In genomic region chr13:43847186-43847585, GRCm38 (mm10) we compare ENCODE assay signal across 25 mouse cellular contexts.
A peak's percentile ranks its signal among the peaks of the same experiment; 100 is the strongest.
DNase-seq lines count a peak whose midpoint lies in the region; ATAC-seq and TF ChIP-seq lines count a peak whose summit lies in the region.
"Had no signal": no experiment of that assay in that cellular context is flagged by ENCODE, and none has a peak within 500 bp of the region (broad histone marks: within the 10 kb centered on the region; RNA-seq: fewer than 3 reads in every experiment).

No protein-coding gene starts in this region.

- TF ChIP-seq POLR2A in CH12.LX (IDR thresholded peaks at IDR 0.05; ENCODE audit: low read depth, low read length): 0 out of 2 replicates have a peak, but pooled peaks have one; percentile 19

- no peak overlapping the region for H3K4me3 ChIP-seq in hindbrain, postnatal 0 days (ENCODE audit: low read length)
- no peak overlapping the region for H3K4me3 ChIP-seq in hindbrain, embryonic 16.5 days (ENCODE audit: low read length)
- no peak overlapping the region for H3K4me3 ChIP-seq in CH12.LX (replicated peaks in 1 of 3; ENCODE audit: low read depth in 2 of 3, low read length in 2 of 3, poor library complexity in 1 of 3)
- H3K4me3 ChIP-seq: embryonic facial prominence, embryonic 13.5 days; embryonic facial prominence, embryonic 15.5 days; erythroblast, embryonic 14.5 days; forebrain, embryonic 10.5 days; forebrain, embryonic 12.5 days had no signal

- in situ Hi-C loops in CH12.LX (cut with MboI; ENCODE audit: low pct_ligation_motif_present, low pct_unique_long_range_greater_than_20kb, low sequenced_read_pairs): no loop called here

- peak; percentile 13 for DNase-seq in gastrocnemius, adult 18-20 months (ENCODE audit: low spot score)
- no peak for DNase-seq in gastrocnemius, postnatal 36 days
- peak; percentile 21 to 30 for DNase-seq in heart, adult 18-20 months
- DNase-seq in heart, postnatal 4 days: no peak
- peak; percentile 21 for DNase-seq in hindbrain, postnatal 0 days (ENCODE audit: low spot score)
- peak; percentile 11 for DNase-seq in CH12.LX (ENCODE audit: extremely low read depth)
- DNase-seq: adrenal gland, adult 2 months; adrenal gland, postnatal 10 days; adrenal gland, postnatal 25 days; B cell, adult 2 months; cerebellum, adult 11 months; cerebellum, adult 18-20 months; cerebellum, adult 8-10 months; cerebellum, adult 9-11 months; cerebellum, postnatal 14 days; cerebellum, postnatal 36 days; embryo, embryonic 11 days had no signal

- no peak overlapping the region for H3K27ac ChIP-seq in hindbrain, postnatal 0 days
- no peak overlapping the region for H3K27ac ChIP-seq in hindbrain, embryonic 16.5 days (ENCODE audit: low read depth, low read length)
- H3K27ac ChIP-seq in CH12.LX (ENCODE audit: insufficient read depth, low read depth): no peak overlapping the region
- H3K27ac ChIP-seq: embryonic facial prominence, embryonic 13.5 days; embryonic facial prominence, embryonic 15.5 days; forebrain, embryonic 10.5 days; forebrain, embryonic 12.5 days had no signal

- intact Hi-C loops in gastrocnemius, postnatal 36 days (cut with DNase I): no loop called here

- H3K27me3 ChIP-seq in hindbrain, postnatal 0 days (ENCODE audit: insufficient read depth, low read length): no peaks in the 10 kb centered on the region
- H3K27me3 ChIP-seq in hindbrain, embryonic 16.5 days (replicated peaks; ENCODE audit: control insufficient read depth, insufficient read depth, low read length): no peaks in the 10 kb centered on the region
- H3K27me3 ChIP-seq in CH12.LX (replicated peaks): no peaks in the 10 kb centered on the region
- H3K27me3 ChIP-seq: embryonic facial prominence, embryonic 13.5 days; embryonic facial prominence, embryonic 15.5 days; forebrain, embryonic 12.5 days had no signal

- ATAC-seq in hindbrain, postnatal 0 days: no peak
- no peak for ATAC-seq in hindbrain, embryonic 16.5 days
- ATAC-seq: CD4-positive, CD25-positive, alpha-beta regulatory T cell, adult 4 months; forebrain, embryonic 14.5 days had no signal

- no peak for TF ChIP-seq CTCF in hindbrain, postnatal 0 days (IDR thresholded peaks at IDR 0.05; ENCODE audit: low read depth)
- no peak for TF ChIP-seq CTCF in CH12.LX (conservative IDR thresholded peaks at IDR 0.05 in 1 of 2, IDR thresholded peaks at IDR 0.05 in 1 of 2; ENCODE audit: low read depth in 2 of 2, low read length in 2 of 2)

- dilution Hi-C loops in CH12.LX (cut with MboI; ENCODE audit: extremely low pct_ligation_motif_present, extremely low pct_unique_long_range_greater_than_20kb, low sequenced_read_pairs): no loop called here

- no peak overlapping the region for H3K9ac ChIP-seq in hindbrain, postnatal 0 days (replicated peaks; ENCODE audit: low read length)
- no peak overlapping the region for H3K9ac ChIP-seq in hindbrain, embryonic 16.5 days (ENCODE audit: low read depth, low read length)
- no peak overlapping the region; the same call in 1 of the 2 replicates for H3K9ac ChIP-seq in CH12.LX (ENCODE audit: insufficient read depth, low read depth)
- H3K9ac ChIP-seq: embryonic facial prominence, embryonic 13.5 days; embryonic facial prominence, embryonic 15.5 days; forebrain, embryonic 12.5 days had no signal

- no peaks in the 10 kb centered on the region for H3K36me3 ChIP-seq in hindbrain, postnatal 0 days (ENCODE audit: insufficient read depth, low read length)
- no peaks in the 10 kb centered on the region for H3K36me3 ChIP-seq in hindbrain, embryonic 16.5 days (ENCODE audit: control insufficient read depth, insufficient read depth, low read length)
- no peaks in the 10 kb centered on the region for H3K36me3 ChIP-seq in CH12.LX (replicated peaks in 1 of 2; ENCODE audit: control insufficient read depth in 1 of 2, insufficient read depth in 1 of 2, low read length in 1 of 2)
- H3K36me3 ChIP-seq: embryonic facial prominence, embryonic 13.5 days; embryonic facial prominence, embryonic 15.5 days; forebrain, embryonic 10.5 days; forebrain, embryonic 12.5 days had no signal

- no peaks in the 10 kb centered on the region for H3K9me3 ChIP-seq in hindbrain, postnatal 0 days (ENCODE audit: low read length)
- no peaks in the 10 kb centered on the region for H3K9me3 ChIP-seq in hindbrain, embryonic 16.5 days (ENCODE audit: control insufficient read depth, low read length)
- H3K9me3 ChIP-seq in CH12.LX (replicated peaks; ENCODE audit: low read length): no peaks in the 10 kb centered on the region
- H3K9me3 ChIP-seq: embryonic facial prominence, embryonic 13.5 days; embryonic facial prominence, embryonic 15.5 days; forebrain, embryonic 10.5 days; forebrain, embryonic 12.5 days had no signal

- H3K79me2 ChIP-seq in CH12.LX (replicated peaks; ENCODE audit: control insufficient read depth, extremely low read depth, insufficient read depth, poor library complexity, severe bottlenecking): no peaks in the 10 kb centered on the region

- peak; percentile 43 for TF ChIP-seq EP300 in CH12.LX (IDR thresholded peaks at IDR 0.05; ENCODE audit: low read length)

- 77% methylated on average over 7 of the region's 7 CpGs for WGBS in hindbrain, postnatal 0 days
- 80% methylated on average over 7 of the region's 7 CpGs for WGBS in hindbrain, embryonic 16.5 days

- TF ChIP-seq RAD21 in CH12.LX (IDR thresholded peaks at IDR 0.05; ENCODE audit: low read depth, low read length): no peak; the same call in 1 of the 2 replicates

- 0 out of 2 replicates have a peak, but pooled peaks cover 3% of the 10 kb centered on the region for H3K4me1 ChIP-seq in hindbrain, postnatal 0 days (ENCODE audit: insufficient read depth, low read length)
- H3K4me1 ChIP-seq in hindbrain, embryonic 16.5 days (ENCODE audit: control insufficient read depth, insufficient read depth, low read depth, low read length): no peaks in the 10 kb centered on the region
- peaks cover 9 to 11% of the 10 kb centered on the region in 2 experiments; a peak in 3 of 4 replicates for H3K4me1 ChIP-seq in CH12.LX (ENCODE audit: control insufficient read depth in 1 of 2, insufficient read depth in 2 of 2)

- H3K4me2 ChIP-seq in hindbrain, postnatal 0 days (ENCODE audit: low read depth, low read length): no peak overlapping the region
- H3K4me2 ChIP-seq in hindbrain, embryonic 16.5 days (ENCODE audit: low read length): no peak overlapping the region
- peak overlapping the region; percentile 19 for H3K4me2 ChIP-seq in CH12.LX (ENCODE audit: insufficient read depth, low read depth, poor library complexity, severe bottlenecking)
- H3K4me2 ChIP-seq: embryonic facial prominence, embryonic 13.5 days; embryonic facial prominence, embryonic 15.5 days; forebrain, embryonic 12.5 days had no signal

TF ChIP-seq in CH12.LX, 34 proteins besides CTCF, POLR2A, EP300 and RAD21:
- no peak for TF ChIP-seq CHD1 (IDR thresholded peaks at IDR 0.05; ENCODE audit: low read depth, low read length)
- TF ChIP-seq MYC (IDR thresholded peaks at IDR 0.05; ENCODE audit: low read depth, low read length): no peak
- TF ChIP-seq ZKSCAN1 (IDR thresholded peaks at IDR 0.05; ENCODE audit: borderline replicate concordance, low read depth, low read length): no peak
- TF ChIP-seq E2F4 (IDR thresholded peaks at IDR 0.05; ENCODE audit: insufficient replicate concordance, low read depth, low read length): no peak
- no peak for TF ChIP-seq UBTF (IDR thresholded peaks at IDR 0.05; ENCODE audit: low read depth, low read length)
- TF ChIP-seq IRF4 (IDR thresholded peaks at IDR 0.05; ENCODE audit: low read depth, low read length): 0 out of 2 replicates have a peak, but pooled peaks have one; percentile 63
- 0 out of 2 replicates have a peak, but pooled peaks have one; percentile 33 for TF ChIP-seq MAZ (IDR thresholded peaks at IDR 0.05; ENCODE audit: low read depth, low read length)
- TF ChIP-seq TCF12 (IDR thresholded peaks at IDR 0.05; ENCODE audit: low read depth, low read length): no peak
- TF ChIP-seq ZMIZ1 (IDR thresholded peaks at IDR 0.05; ENCODE audit: low read depth, low read length): no peak
- TF ChIP-seq SMC3 (IDR thresholded peaks at IDR 0.05; ENCODE audit: low read depth, low read length): no peak
- no peak for TF ChIP-seq USF2 (conservative IDR thresholded peaks at IDR 0.05; ENCODE audit: low read depth, low read length)
TF ChIP-seq in CH12.LX: peak in this region for 2.

Comparison
In these comparisons a context has a peak if more than half of its experiments do, and no peak if none do; other contexts are left out.
1. DNase-seq: peak in gastrocnemius, adult 18-20 months (single experiment), heart, adult 18-20 months (2 of 2), hindbrain, postnatal 0 days (single experiment) and CH12.LX (single experiment); none in gastrocnemius, postnatal 36 days (0 of 2) and heart, postnatal 4 days (single experiment).